Mouse (Mus musculus): ENCODE results near the gene Unc80. TPM values are rescaled to one million over a fixed set of nuclear protein-coding genes. Genes with fewer than 3 reads are reported as not detected.

The Unc80 gene
- polyA plus RNA-seq, 1 experiment from 2014 or later: 0.12 TPM

DNA sequence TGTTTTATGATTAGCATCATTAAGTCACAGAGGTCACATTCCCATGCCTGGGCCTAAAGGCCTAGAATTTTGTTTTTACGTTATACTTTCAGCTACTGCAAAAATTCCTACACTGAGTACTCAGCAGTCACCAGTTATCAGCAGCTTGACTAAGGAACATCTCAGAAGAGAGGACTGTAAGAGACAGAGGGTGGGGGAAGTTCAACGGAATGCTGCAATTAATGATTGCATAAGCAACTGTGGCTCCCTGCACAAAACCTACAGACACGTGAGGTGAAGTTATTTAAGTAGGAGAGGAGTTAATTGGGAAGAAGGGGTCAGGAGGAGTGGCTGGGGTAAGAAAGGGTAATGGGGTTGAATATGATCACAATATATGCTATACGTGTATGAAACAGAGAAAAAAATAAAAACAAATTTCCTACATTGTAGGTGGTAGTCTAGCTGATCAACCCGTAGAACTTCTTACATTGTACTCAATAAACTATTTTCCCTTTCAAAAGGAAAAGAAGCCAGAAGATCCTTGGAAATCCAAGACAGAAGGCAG is 232.1 kb downstream of the Unc80 start:
- H3K36me3 ChIP-seq (ENCODE audit: insufficient read depth, low read length): no peaks in the 10 kb centered on the region
- ATAC-seq (ENCODE audit: low FRiP score, low TSS enrichment): peak; percentile 53; the same call in 1 of the 2 replicates
- WGBS: 46% methylated on average over 5 of the region's 5 CpGs
- peaks cover 16% of the 10 kb centered on the region for H3K4me1 ChIP-seq (ENCODE audit: insufficient read depth, low read length)
- H3K27ac ChIP-seq (ENCODE audit: low read length): no peak overlapping the region
- no peak overlapping the region; the same call in 1 of the 2 replicates for H3K9ac ChIP-seq (replicated peaks; ENCODE audit: low read length)
- H3K4me3 ChIP-seq (ENCODE audit: low read length): peak overlapping the region; percentile 93
- peak overlapping the region; percentile 71 for H3K4me2 ChIP-seq (replicated peaks; ENCODE audit: low read depth, low read length)
- H3K27me3 ChIP-seq (ENCODE audit: insufficient read depth, low read length): no peaks in the 10 kb centered on the region
- no peaks in the 10 kb centered on the region for H3K9me3 ChIP-seq (ENCODE audit: low read length)

DNA sequence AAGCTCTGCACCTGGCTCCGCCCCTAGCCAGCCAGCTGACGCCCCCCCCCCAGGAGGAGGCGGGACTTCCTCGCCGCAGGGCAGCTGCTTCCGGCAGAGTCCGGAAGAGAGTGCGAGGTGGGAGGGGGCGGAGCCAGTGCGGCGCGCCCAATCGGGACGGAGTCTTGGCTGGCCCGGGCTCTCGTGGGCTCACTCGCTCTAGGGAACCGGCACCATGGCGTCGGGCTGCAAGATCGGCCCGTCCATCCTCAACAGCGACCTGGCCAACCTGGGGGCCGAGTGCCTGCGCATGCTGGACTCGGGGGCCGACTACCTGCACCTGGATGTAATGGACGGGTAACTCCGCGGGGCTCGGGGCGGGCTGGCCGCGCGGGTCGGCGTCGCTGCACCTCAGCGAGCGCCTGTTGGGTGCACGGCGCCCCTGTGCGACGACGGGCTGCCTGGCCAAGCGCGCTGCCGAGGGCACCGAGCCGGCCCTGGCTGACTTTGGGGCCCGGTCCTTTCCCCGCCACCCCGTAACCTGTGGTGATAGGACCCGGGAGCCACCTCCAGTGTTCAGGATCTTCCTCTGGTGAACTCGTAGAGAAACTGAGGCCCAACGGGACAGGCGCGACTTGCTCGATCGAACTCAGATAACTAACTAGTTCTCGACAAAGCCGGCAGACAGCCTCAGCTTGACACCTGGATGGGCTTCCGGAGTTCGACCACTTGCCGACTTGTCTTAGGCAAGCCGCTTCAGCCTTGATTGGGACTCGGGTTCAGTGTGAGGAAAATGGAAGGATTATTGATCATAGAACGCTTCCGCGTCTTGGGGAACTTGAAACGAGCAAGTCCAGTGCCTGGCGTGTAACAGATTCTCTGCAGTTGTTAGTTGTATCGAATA is 232.8 kb downstream of the Unc80 start, which contains the start of gene Rpe:
Gene Rpe (plus strand): TSS at position 139 of the 883 bp plus-strand sequence.
- WGBS: under 1% methylated on average over 73 of the region's 73 CpGs
- Histone ChIP-seq H3K9ac (replicated peaks; ENCODE audit: low read length) (peak within 1 kb of the TSS; percentile 87), H3K4me1 (ENCODE audit: insufficient read depth, low read length) (peaks cover 16% of the 10 kb centered on the region), H3K9me3 (ENCODE audit: low read length) (no peaks in the 10 kb centered on the region), H3K4me3 (ENCODE audit: low read length) (peak within 1 kb of the TSS; percentile 93), H3K36me3 (ENCODE audit: insufficient read depth, low read length) (no peaks in the 10 kb centered on the region), H3K27me3 (ENCODE audit: insufficient read depth, low read length) (no peaks in the 10 kb centered on the region), H3K4me2 (replicated peaks; ENCODE audit: low read depth, low read length) (peak within 1 kb of the TSS; percentile 71), H3K27ac (ENCODE audit: low read length) (peak within 1 kb of the TSS; percentile 56)
- ATAC-seq (ENCODE audit: low FRiP score, low TSS enrichment): peak; percentile 100

DNA sequence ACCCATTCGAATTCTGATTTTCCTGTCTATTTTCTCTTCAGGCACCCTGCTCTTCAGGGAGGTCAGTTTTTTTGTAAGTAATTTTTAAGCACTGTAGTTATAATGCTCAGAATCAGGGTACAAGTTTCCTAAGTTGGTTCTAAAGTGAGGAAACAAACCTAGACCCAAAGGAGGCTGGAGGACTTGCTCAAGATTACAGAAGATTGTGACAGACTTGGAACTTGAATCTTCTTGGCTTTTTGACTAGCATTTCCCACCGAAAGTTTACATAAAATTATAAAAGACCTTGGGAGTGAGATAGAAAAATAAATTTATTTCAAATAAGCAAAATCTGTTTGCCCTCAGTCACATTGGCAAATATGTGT is 233.4 kb downstream of the Unc80 start:
- ATAC-seq (ENCODE audit: low FRiP score, low TSS enrichment): no peak
- Histone ChIP-seq H3K9ac (replicated peaks; ENCODE audit: low read length) (peak overlapping the region; percentile 87), H3K4me2 (replicated peaks; ENCODE audit: low read depth, low read length) (peak overlapping the region; percentile 71), H3K4me3 (ENCODE audit: low read length) (peak overlapping the region; percentile 93), H3K27me3 (ENCODE audit: insufficient read depth, low read length) (no peaks in the 10 kb centered on the region), H3K4me1 (ENCODE audit: insufficient read depth, low read length) (peaks cover 16% of the 10 kb centered on the region), H3K36me3 (ENCODE audit: insufficient read depth, low read length) (peaks cover 3% of the 10 kb centered on the region; the same call in 1 of the 2 replicates), H3K27ac (ENCODE audit: low read length) (no peak overlapping the region; the same call in 1 of the 2 replicates), H3K9me3 (ENCODE audit: low read length) (no peaks in the 10 kb centered on the region)
- WGBS: 27% methylated on average over 2 of the region's 2 CpGs

- Histone ChIP-seq H3K36me3 (ENCODE audit: insufficient read depth, low read length) (peaks cover 11% of the 10 kb centered on the region; the same call in 1 of the 2 replicates), H3K9me3 (ENCODE audit: low read length) (no peaks in the 10 kb centered on the region), H3K27me3 (ENCODE audit: insufficient read depth, low read length) (no peaks in the 10 kb centered on the region), H3K27ac (ENCODE audit: low read length) (no peak overlapping the region), H3K4me1 (ENCODE audit: insufficient read depth, low read length) (peaks cover 16% of the 10 kb centered on the region), H3K4me2 (replicated peaks; ENCODE audit: low read depth, low read length) (no peak overlapping the region), H3K9ac (replicated peaks; ENCODE audit: low read length) (no peak overlapping the region), H3K4me3 (ENCODE audit: low read length) (no peak overlapping the region)
- ATAC-seq (ENCODE audit: low FRiP score, low TSS enrichment): no peak
- 86% methylated on average over 4 of the region's 4 CpGs for WGBS
Measured at GRCm38 (mm10) chr1:66702623-66703345, 234.6 kb downstream of the Unc80 start.

- H3K4me1 ChIP-seq (ENCODE audit: insufficient read depth, low read length): peaks cover 16% of the 10 kb centered on the region
- H3K27me3 ChIP-seq (ENCODE audit: insufficient read depth, low read length): no peaks in the 10 kb centered on the region
- no peak overlapping the region for H3K9ac ChIP-seq (replicated peaks; ENCODE audit: low read length)
- no peak overlapping the region for H3K4me2 ChIP-seq (replicated peaks; ENCODE audit: low read depth, low read length)
- H3K9me3 ChIP-seq (ENCODE audit: low read length): no peaks in the 10 kb centered on the region
- whole genome bisulfite sequencing: 45% methylated on average over 6 of the region's 6 CpGs
- peaks cover 11% of the 10 kb centered on the region; the same call in 1 of the 2 replicates for H3K36me3 ChIP-seq (ENCODE audit: insufficient read depth, low read length)
- no peak for ATAC-seq (ENCODE audit: low FRiP score, low TSS enrichment)
- H3K27ac ChIP-seq (ENCODE audit: low read length): no peak overlapping the region
- no peak overlapping the region for H3K4me3 ChIP-seq (ENCODE audit: low read length)
Measured at GRCm38 (mm10) chr1:66704523-66704922, 236.4 kb downstream of the Unc80 start.

GRCm38 (mm10) chr1:66712859-66713258 is 244.7 kb downstream of the Unc80 start:
- Histone ChIP-seq H3K9me3 (ENCODE audit: low read length) (no peaks in the 10 kb centered on the region), H3K4me3 (ENCODE audit: low read length) (no peak overlapping the region), H3K4me2 (replicated peaks; ENCODE audit: low read depth, low read length) (no peak overlapping the region), H3K27me3 (ENCODE audit: insufficient read depth, low read length) (no peaks in the 10 kb centered on the region), H3K36me3 (ENCODE audit: insufficient read depth, low read length) (peaks cover 17% of the 10 kb centered on the region), H3K9ac (replicated peaks; ENCODE audit: low read length) (no peak overlapping the region), H3K4me1 (ENCODE audit: insufficient read depth, low read length) (no peaks in the 10 kb centered on the region), H3K27ac (ENCODE audit: low read length) (no peak overlapping the region)
- ATAC-seq (ENCODE audit: low FRiP score, low TSS enrichment): no peak
- 94% methylated on average over 3 of the region's 3 CpGs for WGBS

DNA sequence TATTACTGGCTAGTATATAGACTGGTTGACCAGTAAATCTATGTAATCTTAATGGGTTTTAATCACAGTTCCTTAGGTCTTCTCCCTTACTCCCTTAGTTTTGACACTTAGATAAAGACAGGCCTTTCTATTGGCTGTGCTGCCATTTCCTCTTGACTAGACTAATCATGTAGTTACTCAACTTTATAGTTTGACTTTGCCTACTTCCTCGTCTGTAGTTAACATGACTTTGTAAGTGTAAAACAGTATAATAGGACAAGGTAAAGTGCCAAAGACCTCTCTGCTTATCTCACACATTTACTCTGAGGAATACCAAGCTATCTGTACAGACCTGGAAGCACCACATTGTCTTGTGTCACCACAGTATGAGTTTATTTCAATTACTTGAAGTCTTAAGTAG is 262.4 kb downstream of the Unc80 start:
- H3K4me1 ChIP-seq (ENCODE audit: insufficient read depth, low read length): no peaks in the 10 kb centered on the region
- no peak overlapping the region for H3K4me3 ChIP-seq (ENCODE audit: low read length)
- H3K4me2 ChIP-seq (replicated peaks; ENCODE audit: low read depth, low read length): no peak overlapping the region
- ATAC-seq (ENCODE audit: low FRiP score, low TSS enrichment): no peak
- H3K27me3 ChIP-seq (ENCODE audit: insufficient read depth, low read length): no peaks in the 10 kb centered on the region
- WGBS: 80% methylated on average over 1 of the region's 1 CpGs
- H3K36me3 ChIP-seq (ENCODE audit: insufficient read depth, low read length): peaks cover 17% of the 10 kb centered on the region
- H3K9me3 ChIP-seq (ENCODE audit: low read length): no peaks in the 10 kb centered on the region
- no peak overlapping the region for H3K27ac ChIP-seq (ENCODE audit: low read length)
- H3K9ac ChIP-seq (replicated peaks; ENCODE audit: low read length): no peak overlapping the region

Other genes with a start within 250 kb of the Unc80 start
- 45.4 and 47.2 TPM in 2 replicates for gene Rpe, start 232.5 kb downstream of the Unc80 start, polyA plus RNA-seq (2015; fragmentation: Nextera tagmentation; extraction: Ambion mirVana)